Mouse (Mus musculus) E14TG2a.4 (cell line): ENCODE data around the gene Polr2a.
"Not testable (repeated sequence)": the region's sequence is repeated elsewhere in the genome, so short reads cannot be mapped to it uniquely, and the experiment has no call there.

Experiments
- H3K27me3 ChIP-seq: 2 replicates; pipeline ENCODE4 v1.6.1; 2014; ENCODE audit warnings: low read length, control low read depth; ENCODE audit not compliant: insufficient read depth
- H3K36me3 ChIP-seq: 2 replicates; pipeline ENCODE4 v1.6.1; 2014; ENCODE audit warnings: low read length, control low read depth; ENCODE audit not compliant: insufficient read depth
- H3K4me1 ChIP-seq: replicated peaks from 2 replicates; pipeline ENCODE4 v1.6.1; 2014; ENCODE audit warnings: low read depth, low read length, control low read depth
- H3K4me3 ChIP-seq: replicated peaks from 2 replicates; pipeline ENCODE4 v1.5.1; 2014; ENCODE audit warnings: mild to moderate bottlenecking, low read length
- H3K9me3 ChIP-seq: 2 replicates; pipeline ENCODE4 v1.6.1; 2014; ENCODE audit warnings: low read length, control low read depth
- CTCF ChIP-seq: conservative IDR thresholded peaks from 2 replicates; pipeline ENCODE4 v1.5.1; 2014; ENCODE audit warnings: low read length
- NANOG ChIP-seq: IDR thresholded peaks from 2 replicates; pipeline ENCODE4 v1.6.1; 2014; ENCODE audit warnings: borderline replicate concordance, low read length, mixed read lengths
- POU5F1 ChIP-seq: IDR thresholded peaks from 2 replicates; pipeline ENCODE4 v1.6.1; 2014; ENCODE audit warnings: low read length, borderline replicate concordance

Gene Polr2a

GRCm38 (mm10) chr11:69754233-69754632 is 4.2 kb downstream of the Polr2a start:
- Histone ChIP-seq H3K4me1 (peaks cover 71% of the 10 kb centered on the region), H3K27me3 (no peaks in the 10 kb centered on the region), H3K36me3 (peaks cover 67% of the 10 kb centered on the region), H3K9me3 (no peaks in the 10 kb centered on the region), H3K4me3 (no peak overlapping the region)
- TF ChIP-seq POU5F1 (no peak), CTCF (no peak), NANOG (no peak)

DNA sequence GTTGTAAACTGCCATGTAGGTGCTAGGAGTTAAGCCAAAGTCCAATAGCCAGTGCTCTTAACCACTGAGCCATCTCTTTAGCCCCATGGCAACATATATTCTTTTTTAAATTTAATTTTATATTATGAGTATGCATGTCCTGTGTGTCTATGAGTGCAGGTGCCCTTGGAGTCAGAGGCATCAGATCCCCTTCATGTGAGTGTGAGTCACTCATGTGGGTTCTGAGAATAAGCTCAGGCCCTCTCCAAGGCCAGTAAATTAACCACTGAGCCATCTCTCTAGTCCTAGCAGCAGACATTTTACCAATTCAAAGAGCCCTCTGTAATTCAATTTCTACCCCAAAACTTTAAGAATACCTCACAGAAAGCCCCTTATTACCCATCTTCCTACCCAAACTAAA is 5.8 kb downstream of the Polr2a start:
- H3K4me1 ChIP-seq: peaks cover 81% of the 10 kb centered on the region
- TF ChIP-seq CTCF (no peak), POU5F1 (no peak), NANOG (no peak)
- H3K27me3 ChIP-seq: no peaks in the 10 kb centered on the region
- H3K4me3 ChIP-seq: no peak overlapping the region
- H3K9me3 ChIP-seq: no peaks in the 10 kb centered on the region
- H3K36me3 ChIP-seq: peaks cover 81% of the 10 kb centered on the region

DNA sequence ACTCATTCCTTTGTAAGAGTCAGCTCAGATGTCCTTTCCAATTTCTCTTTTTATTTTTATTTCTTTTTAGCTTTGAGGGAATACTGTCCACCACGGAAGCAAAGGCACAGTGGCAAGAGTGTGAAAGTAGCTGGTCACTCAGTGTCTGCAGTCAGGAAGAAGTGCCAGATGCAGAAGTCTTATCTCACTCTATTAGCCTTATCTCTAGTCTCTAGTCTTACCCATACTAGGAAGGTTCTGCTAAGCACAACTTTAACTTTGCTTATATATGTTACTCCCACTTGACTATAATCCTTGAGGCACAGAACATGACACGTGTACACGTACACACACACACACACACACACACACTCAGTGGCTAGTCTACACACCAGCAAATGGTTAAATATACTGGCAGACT is 6.8 kb downstream of the Polr2a start:
- Histone ChIP-seq H3K4me3 (no peak overlapping the region), H3K27me3 (no peaks in the 10 kb centered on the region), H3K4me1 (peaks cover 73% of the 10 kb centered on the region), H3K36me3 (peaks cover 81% of the 10 kb centered on the region), H3K9me3 (no peaks in the 10 kb centered on the region)
- TF ChIP-seq POU5F1 (no peak), NANOG (no peak), CTCF (no peak)

- H3K9me3 ChIP-seq, H3K4me3 ChIP-seq, H3K27me3 ChIP-seq: not testable (repeated sequence)
- H3K4me1 ChIP-seq: peaks cover 13% of the 10 kb centered on the region
- peaks cover 41% of the 10 kb centered on the region for H3K36me3 ChIP-seq
- peak; percentile 20; the same call in 1 of the 2 replicates for TF ChIP-seq CTCF
Observed at GRCm38 (mm10) chr11:69731408-69731807, 27.0 kb downstream of the Polr2a start.

- H3K9me3 ChIP-seq: no peaks in the 10 kb centered on the region
- TF ChIP-seq CTCF: peak; percentile 83
- TF ChIP-seq POU5F1: no peak
- TF ChIP-seq NANOG: no peak
- no peak overlapping the region for H3K4me3 ChIP-seq
- peaks cover 17% of the 10 kb centered on the region for H3K36me3 ChIP-seq
- H3K27me3 ChIP-seq: no peaks in the 10 kb centered on the region
- peaks cover 12% of the 10 kb centered on the region for H3K4me1 ChIP-seq
Observed at GRCm38 (mm10) chr11:69729063-69729462, 29.4 kb downstream of the Polr2a start.

- peaks cover 25% of the 10 kb centered on the region for H3K4me1 ChIP-seq
- 0 out of 2 replicates have a peak overlapping the region, but pooled peaks have one; percentile 17 for H3K4me3 ChIP-seq
- TF ChIP-seq NANOG (no peak), CTCF (no peak), POU5F1 (no peak)
- no peaks in the 10 kb centered on the region for H3K9me3 ChIP-seq
- no peaks in the 10 kb centered on the region for H3K36me3 ChIP-seq
- H3K27me3 ChIP-seq: no peaks in the 10 kb centered on the region
Observed at GRCm38 (mm10) chr11:69725951-69726350, 32.5 kb downstream of the Polr2a start.

DNA sequence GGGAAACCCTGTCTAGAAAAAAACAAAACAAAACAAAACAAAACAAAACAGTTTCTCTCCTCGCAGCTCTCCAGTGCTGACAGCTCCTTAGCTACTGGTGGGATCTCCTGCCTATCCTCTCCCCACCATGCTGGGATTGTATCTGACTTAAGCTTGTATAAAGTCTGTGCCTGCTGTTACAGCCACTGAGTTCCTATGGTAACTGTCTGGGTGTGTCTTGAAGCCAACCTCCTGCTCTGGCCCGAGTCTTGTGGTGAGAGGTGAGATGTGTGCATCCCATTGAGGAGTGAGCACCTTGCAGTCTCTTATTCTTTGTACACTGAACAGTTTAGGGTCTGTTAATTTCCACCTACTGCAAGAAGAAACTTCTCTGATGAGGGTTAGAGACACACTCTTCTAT is 35.4 kb downstream of the Polr2a start:
- H3K4me3 ChIP-seq: no peak overlapping the region
- no peaks in the 10 kb centered on the region for H3K9me3 ChIP-seq
- no peaks in the 10 kb centered on the region for H3K27me3 ChIP-seq
- no peaks in the 10 kb centered on the region for H3K36me3 ChIP-seq
- TF ChIP-seq POU5F1 (no peak), CTCF (no peak), NANOG (no peak)
- H3K4me1 ChIP-seq: peaks cover 46% of the 10 kb centered on the region

DNA sequence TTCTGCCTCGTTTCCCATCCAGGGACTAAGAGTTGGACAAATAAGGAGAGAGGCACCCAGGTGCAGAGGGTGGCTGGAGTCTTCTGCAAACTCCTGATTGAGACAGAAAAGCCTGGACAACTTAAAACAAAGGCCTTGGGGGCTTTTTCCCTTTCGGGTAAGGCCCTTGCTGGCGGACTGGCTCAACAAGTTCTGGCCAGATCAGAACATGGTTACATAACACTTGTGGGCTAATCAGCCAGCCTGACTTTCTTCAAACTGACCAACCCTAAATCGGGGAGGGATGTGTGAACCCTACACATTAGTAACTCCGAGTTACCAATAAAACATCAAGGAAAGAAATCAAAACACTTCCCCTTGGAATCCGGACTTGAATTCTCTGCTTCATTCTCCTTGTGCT is 37.6 kb downstream of the Polr2a start:
- H3K4me1 ChIP-seq: peaks cover 54% of the 10 kb centered on the region

GRCm38 (mm10) chr11:69719423-69719822 is 39.0 kb downstream of the Polr2a start:
- H3K36me3 ChIP-seq: no peaks in the 10 kb centered on the region
- peak; percentile 82 for TF ChIP-seq CTCF
- TF ChIP-seq POU5F1: no peak
- H3K9me3 ChIP-seq: no peaks in the 10 kb centered on the region
- no peaks in the 10 kb centered on the region for H3K27me3 ChIP-seq
- H3K4me1 ChIP-seq: peaks cover 64% of the 10 kb centered on the region
- 0 out of 2 replicates have a peak overlapping the region, but pooled peaks have one; percentile 2 for H3K4me3 ChIP-seq

More for the DNA sequence above, 37.6 kb downstream of the Polr2a start:
- Histone ChIP-seq H3K27me3 (no peaks in the 10 kb centered on the region), H3K9me3 (no peaks in the 10 kb centered on the region), H3K36me3 (no peaks in the 10 kb centered on the region), H3K4me3 (no peak overlapping the region)
- no peak for TF ChIP-seq POU5F1
- TF ChIP-seq CTCF: no peak
- no peak for TF ChIP-seq NANOG
